Mouse (Mus musculus): ENCODE measurements around the gene Atxn2l. TPM values are rescaled to one million over a fixed set of nuclear protein-coding genes. Genes with fewer than 3 reads are reported as not detected.

Gene Atxn2l
- 54.5 and 55.1 TPM in 2 replicates for polyA plus RNA-seq (2014; fragmentation: Nextera tagmentation; extraction: Ambion mirVana)

GRCm38 (mm10) chr7:126503273-126503878 is at the start of gene Atxn2l:
TSS of gene Atxn2l (minus strand) at chr7:126503437.
- peaks cover 6% of the 10 kb centered on the region; the same call in 1 of the 2 replicates for H3K36me3 ChIP-seq (ENCODE audit: control insufficient read depth, insufficient read depth, low read length)
- DNase-seq (ENCODE audit: low spot score) (peak; percentile 99), ATAC-seq (ENCODE audit: low FRiP score) (peak; percentile 89)
- H3K4me3 ChIP-seq (ENCODE audit: low read depth, low read length): peak within 1 kb of the TSS; percentile 96
- H3K4me2 ChIP-seq (replicated peaks; ENCODE audit: low read depth, low read length): peak within 1 kb of the TSS; percentile 41
- H3K9ac ChIP-seq (ENCODE audit: low read depth, low read length): peak within 1 kb of the TSS; percentile 97
- H3K4me1 ChIP-seq (replicated peaks; ENCODE audit: control insufficient read depth, insufficient read depth, low read length): 0 out of 2 replicates have a peak, but pooled peaks cover 2% of the 10 kb centered on the region
- WGBS: under 1% methylated on average over 65 of the region's 72 CpGs
- H3K27ac ChIP-seq (ENCODE audit: low read depth, low read length): peak within 1 kb of the TSS; percentile 99
- no peaks in the 10 kb centered on the region for H3K27me3 ChIP-seq (ENCODE audit: control insufficient read depth, insufficient read depth, low read length)
- H3K9me3 ChIP-seq (ENCODE audit: control insufficient read depth, low read length): no peaks in the 10 kb centered on the region

- H3K4me3 ChIP-seq (ENCODE audit: low read depth, low read length): no peak overlapping the region
- no peaks in the 10 kb centered on the region for H3K27me3 ChIP-seq (ENCODE audit: control insufficient read depth, insufficient read depth, low read length)
- H3K9me3 ChIP-seq (ENCODE audit: control insufficient read depth, low read length): no peaks in the 10 kb centered on the region
- 94% methylated on average over 2 of the region's 2 CpGs for WGBS
- ATAC-seq (ENCODE audit: low FRiP score) (no peak), DNase-seq (ENCODE audit: low spot score) (no peak)
- H3K9ac ChIP-seq (ENCODE audit: low read depth, low read length): no peak overlapping the region
- H3K36me3 ChIP-seq (ENCODE audit: control insufficient read depth, insufficient read depth, low read length): peaks cover 25% of the 10 kb centered on the region
- H3K4me1 ChIP-seq (replicated peaks; ENCODE audit: control insufficient read depth, insufficient read depth, low read length): no peaks in the 10 kb centered on the region
- no peak overlapping the region for H3K4me2 ChIP-seq (replicated peaks; ENCODE audit: low read depth, low read length)
- H3K27ac ChIP-seq (ENCODE audit: low read depth, low read length): no peak overlapping the region
These were observed 42.4 kb upstream of the Atxn2l start for GRCm38 (mm10) chr7:126545631-126546030.

- no peak overlapping the region for H3K4me3 ChIP-seq (ENCODE audit: low read depth, low read length)
- H3K4me2 ChIP-seq (replicated peaks; ENCODE audit: low read depth, low read length): no peak overlapping the region
- DNase-seq (ENCODE audit: low spot score): no peak
- H3K9me3 ChIP-seq (ENCODE audit: control insufficient read depth, low read length): no peaks in the 10 kb centered on the region
- H3K4me1 ChIP-seq (replicated peaks; ENCODE audit: control insufficient read depth, insufficient read depth, low read length): no peaks in the 10 kb centered on the region
- no peak overlapping the region for H3K9ac ChIP-seq (ENCODE audit: low read depth, low read length)
- no peak overlapping the region for H3K27ac ChIP-seq (ENCODE audit: low read depth, low read length)
- ATAC-seq (ENCODE audit: low FRiP score): no peak
- H3K36me3 ChIP-seq (ENCODE audit: control insufficient read depth, insufficient read depth, low read length): 0 out of 2 replicates have a peak, but pooled peaks cover 6% of the 10 kb centered on the region
- WGBS: 82% methylated on average over 1 of the region's 1 CpGs
- peaks cover 4% of the 10 kb centered on the region for H3K27me3 ChIP-seq (ENCODE audit: control insufficient read depth, insufficient read depth, low read length)
These were observed 38.4 kb upstream of the Atxn2l start for GRCm38 (mm10) chr7:126541661-126542060.

GRCm38 (mm10) chr7:126537820-126538585 is 34.8 kb upstream of the Atxn2l start:
- WGBS: 75% methylated on average over 5 of the region's 5 CpGs
- peak; percentile 56 for DNase-seq (ENCODE audit: low spot score)

GRCm38 (mm10) chr7:126536466-126536865 is 33.2 kb upstream of the Atxn2l start:
- DNase-seq (ENCODE audit: low spot score) (no peak), ATAC-seq (ENCODE audit: low FRiP score) (no peak)
- Histone ChIP-seq H3K9me3 (ENCODE audit: control insufficient read depth, low read length) (no peaks in the 10 kb centered on the region), H3K27me3 (ENCODE audit: control insufficient read depth, insufficient read depth, low read length) (peaks cover 12% of the 10 kb centered on the region), H3K4me3 (ENCODE audit: low read depth, low read length) (peak overlapping the region; percentile 38), H3K9ac (ENCODE audit: low read depth, low read length) (no peak overlapping the region), H3K27ac (ENCODE audit: low read depth, low read length) (no peak overlapping the region), H3K4me1 (replicated peaks; ENCODE audit: control insufficient read depth, insufficient read depth, low read length) (no peaks in the 10 kb centered on the region), H3K36me3 (ENCODE audit: control insufficient read depth, insufficient read depth, low read length) (no peaks in the 10 kb centered on the region), H3K4me2 (replicated peaks; ENCODE audit: low read depth, low read length) (peak overlapping the region; percentile 72)
- WGBS: 70% methylated on average over 9 of the region's 9 CpGs

More at GRCm38 (mm10) chr7:126537820-126538585, 34.8 kb upstream of the Atxn2l start:
- Histone ChIP-seq H3K4me1 (replicated peaks; ENCODE audit: control insufficient read depth, insufficient read depth, low read length) (no peaks in the 10 kb centered on the region), H3K4me2 (replicated peaks; ENCODE audit: low read depth, low read length) (no peak overlapping the region), H3K27me3 (ENCODE audit: control insufficient read depth, insufficient read depth, low read length) (peaks cover 12% of the 10 kb centered on the region), H3K27ac (ENCODE audit: low read depth, low read length) (no peak overlapping the region), H3K36me3 (ENCODE audit: control insufficient read depth, insufficient read depth, low read length) (no peaks in the 10 kb centered on the region), H3K4me3 (ENCODE audit: low read depth, low read length) (no peak overlapping the region), H3K9me3 (ENCODE audit: control insufficient read depth, low read length) (no peaks in the 10 kb centered on the region), H3K9ac (ENCODE audit: low read depth, low read length) (no peak overlapping the region)
- no peak for ATAC-seq (ENCODE audit: low FRiP score)

GRCm38 (mm10) chr7:126535766-126536165 is 32.5 kb upstream of the Atxn2l start:
- Histone ChIP-seq H3K27me3 (ENCODE audit: control insufficient read depth, insufficient read depth, low read length) (peaks cover 12% of the 10 kb centered on the region), H3K27ac (ENCODE audit: low read depth, low read length) (no peak overlapping the region), H3K4me3 (ENCODE audit: low read depth, low read length) (peak overlapping the region; percentile 38), H3K36me3 (ENCODE audit: control insufficient read depth, insufficient read depth, low read length) (no peaks in the 10 kb centered on the region), H3K4me2 (replicated peaks; ENCODE audit: low read depth, low read length) (peak overlapping the region; percentile 72), H3K9ac (ENCODE audit: low read depth, low read length) (peak overlapping the region; percentile 75), H3K9me3 (ENCODE audit: control insufficient read depth, low read length) (no peaks in the 10 kb centered on the region), H3K4me1 (replicated peaks; ENCODE audit: control insufficient read depth, insufficient read depth, low read length) (no peaks in the 10 kb centered on the region)
- DNase-seq (ENCODE audit: low spot score) (peak; percentile 55), ATAC-seq (ENCODE audit: low FRiP score) (no peak)
- WGBS: 2% methylated on average over 28 of the region's 28 CpGs

- no peak overlapping the region for H3K9ac ChIP-seq (ENCODE audit: low read depth, low read length)
- peaks cover 12% of the 10 kb centered on the region for H3K27me3 ChIP-seq (ENCODE audit: control insufficient read depth, insufficient read depth, low read length)
- ATAC-seq (ENCODE audit: low FRiP score): no peak
- 70% methylated on average over 1 of the region's 1 CpGs for WGBS
- H3K36me3 ChIP-seq (ENCODE audit: control insufficient read depth, insufficient read depth, low read length): no peaks in the 10 kb centered on the region
- no peak overlapping the region for H3K4me3 ChIP-seq (ENCODE audit: low read depth, low read length)
- no peak overlapping the region for H3K27ac ChIP-seq (ENCODE audit: low read depth, low read length)
- H3K9me3 ChIP-seq (ENCODE audit: control insufficient read depth, low read length): no peaks in the 10 kb centered on the region
- no peak overlapping the region for H3K4me2 ChIP-seq (replicated peaks; ENCODE audit: low read depth, low read length)
- H3K4me1 ChIP-seq (replicated peaks; ENCODE audit: control insufficient read depth, insufficient read depth, low read length): no peaks in the 10 kb centered on the region
- no peak for DNase-seq (ENCODE audit: low spot score)
These were observed 30.2 kb upstream of the Atxn2l start for GRCm38 (mm10) chr7:126533434-126533833.

- ATAC-seq (ENCODE audit: low FRiP score): no peak
- H3K4me2 ChIP-seq (replicated peaks; ENCODE audit: low read depth, low read length): no peak overlapping the region
These were observed 24.9 kb upstream of the Atxn2l start for GRCm38 (mm10) chr7:126528166-126528577.

More at GRCm38 (mm10) chr7:126528166-126528577, 24.9 kb upstream of the Atxn2l start:
- Histone ChIP-seq H3K9me3 (ENCODE audit: control insufficient read depth, low read length) (no peaks in the 10 kb centered on the region), H3K27ac (ENCODE audit: low read depth, low read length) (no peak overlapping the region), H3K36me3 (ENCODE audit: control insufficient read depth, insufficient read depth, low read length) (no peaks in the 10 kb centered on the region), H3K27me3 (ENCODE audit: control insufficient read depth, insufficient read depth, low read length) (no peaks in the 10 kb centered on the region), H3K4me3 (ENCODE audit: low read depth, low read length) (no peak overlapping the region), H3K9ac (ENCODE audit: low read depth, low read length) (peak overlapping the region; percentile 52; the same call in 1 of the 2 replicates), H3K4me1 (replicated peaks; ENCODE audit: control insufficient read depth, insufficient read depth, low read length) (no peaks in the 10 kb centered on the region)
- peak; percentile 74 for DNase-seq (ENCODE audit: low spot score)
- 9% methylated on average over 1 of the region's 1 CpGs for WGBS
